Mouse (Mus musculus) erythroblast, embryonic 14.5 days (primary cell): ENCODE results near the gene Agl.

Experiments
- GATA1 ChIP-seq: IDR thresholded peaks from 2 replicates; pipeline ENCODE4 v1.6.1; 2012; ENCODE audit warnings: low read length, inconsistent platforms, mixed read lengths
- TAL1 ChIP-seq: IDR thresholded peaks from 3 replicates; pipeline ENCODE4 v1.6.1; 2012; ENCODE audit warnings: low read length, inconsistent platforms, mixed read lengths

DNA sequence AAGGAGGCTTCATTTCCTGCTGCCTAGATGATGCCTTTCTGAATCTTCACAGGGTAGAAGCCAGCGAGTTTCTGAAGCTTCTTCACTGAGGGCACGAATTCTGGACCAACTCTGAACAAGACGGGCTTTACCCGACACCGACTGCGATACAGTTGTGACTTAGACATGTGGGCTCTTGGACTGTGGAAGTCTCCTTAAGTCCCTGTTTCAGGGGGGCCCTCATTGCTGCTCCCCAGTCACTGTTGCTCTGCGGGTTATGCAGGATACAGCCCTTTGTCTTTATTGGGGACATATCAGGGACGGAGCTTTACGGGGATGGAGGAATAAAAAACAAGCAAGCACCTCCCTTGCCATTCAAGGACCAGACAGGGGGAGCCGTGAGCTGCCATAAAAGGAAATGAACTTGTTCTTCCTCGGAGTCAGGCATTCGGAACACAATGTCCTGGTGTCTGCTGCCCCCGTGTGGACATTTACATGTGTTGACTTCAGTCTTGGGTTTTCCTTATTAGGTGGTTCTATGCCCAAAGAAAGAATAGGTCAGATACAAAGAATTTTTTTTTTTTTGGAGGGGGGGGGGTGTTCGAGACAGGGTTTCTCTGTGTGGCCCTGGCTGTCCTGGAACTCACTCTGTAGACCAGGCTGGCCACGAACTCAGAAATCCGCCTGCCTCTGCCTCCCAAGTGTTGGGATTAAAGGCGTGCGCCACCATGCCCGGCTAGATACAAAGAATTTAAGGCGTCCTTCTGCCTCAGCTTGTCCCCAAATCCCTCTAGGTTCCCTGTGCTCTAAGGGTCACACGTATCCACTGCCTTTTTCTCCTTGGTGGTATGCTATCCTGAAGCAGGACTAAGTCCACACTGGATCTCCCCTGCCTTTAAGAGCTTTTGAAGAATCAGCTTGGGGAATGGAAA lies 28.1 kb upstream of the Agl start:
- TF ChIP-seq TAL1: no peak
- no peak for TF ChIP-seq GATA1
